Mouse (Mus musculus) B cell, adult 67 days (primary cell): ENCODE data around the gene Smgc. TPM values are rescaled to one million over a fixed set of nuclear protein-coding genes. Genes with fewer than 3 reads are reported as not detected.

Experiments used
- total RNA-seq, 2 experiments: library from RNA; stranded (reverse); gene quantifications; 4 replicates each; pipeline ENCODE4 v1.2.4; 2023

The Smgc gene
- not detected for total RNA-seq

GRCm38 (mm10) chr15:91837965-91838364, at the start of gene Smgc:
Smgc (plus strand) TSS chr15:91838265.

Other genes with a start within 250 kb of the Smgc start
- 100 to 1,000 TPM; 181 to 205 TPM for gene Lrrk2, start 165.1 kb upstream of the Smgc start, total RNA-seq
- not detected for gene Cntn1, start 212.9 kb downstream of the Smgc start, total RNA-seq